Mouse (Mus musculus): ENCODE measurements around the gene Unc13c.

Gene Unc13c

GRCm38 (mm10) chr9:73968641-73969121 is at the start of gene Unc13c:
Gene Unc13c (minus strand): TSS chr9:73968966.
- WGBS: 2% methylated on average over 17 of the region's 17 CpGs

- 71% methylated on average over 7 of the region's 7 CpGs for WGBS
Observed at GRCm38 (mm10) chr9:74007976-74008686, 39.4 kb upstream of the Unc13c start.

DNA sequence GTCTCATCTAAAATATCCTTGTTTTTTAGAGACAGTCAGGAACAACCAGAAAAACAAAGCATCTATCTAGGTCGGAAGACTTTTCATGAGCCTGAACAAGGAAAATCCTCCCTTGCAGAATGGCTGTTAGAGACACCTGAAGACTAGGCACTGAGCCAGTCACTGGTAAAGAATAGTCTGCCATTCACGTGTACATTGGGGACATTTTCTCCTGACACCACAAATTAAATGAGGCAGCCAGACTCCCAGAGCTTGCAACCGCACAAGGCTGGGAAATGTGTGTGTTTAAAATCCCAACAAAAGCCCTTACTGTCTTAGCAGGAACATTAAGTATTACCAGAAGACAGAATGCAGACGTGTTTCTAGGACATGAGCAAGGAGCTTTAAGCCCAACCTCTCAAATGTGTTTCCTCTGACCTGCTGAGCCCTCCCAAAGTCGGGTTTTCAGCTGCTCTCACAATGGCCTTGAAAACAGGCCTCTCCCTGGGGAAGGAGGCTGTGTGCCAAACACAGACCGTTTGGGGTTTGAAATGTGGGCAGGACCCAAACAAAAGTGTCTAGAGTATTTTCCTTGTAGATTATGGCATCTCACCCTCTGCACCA is 33.7 kb upstream of the Unc13c start:
- 26% methylated on average over 6 of the region's 6 CpGs for WGBS

GRCm38 (mm10) chr9:73987236-73987635 is 18.5 kb upstream of the Unc13c start:
- WGBS: 83% methylated on average over 2 of the region's 2 CpGs

DNA sequence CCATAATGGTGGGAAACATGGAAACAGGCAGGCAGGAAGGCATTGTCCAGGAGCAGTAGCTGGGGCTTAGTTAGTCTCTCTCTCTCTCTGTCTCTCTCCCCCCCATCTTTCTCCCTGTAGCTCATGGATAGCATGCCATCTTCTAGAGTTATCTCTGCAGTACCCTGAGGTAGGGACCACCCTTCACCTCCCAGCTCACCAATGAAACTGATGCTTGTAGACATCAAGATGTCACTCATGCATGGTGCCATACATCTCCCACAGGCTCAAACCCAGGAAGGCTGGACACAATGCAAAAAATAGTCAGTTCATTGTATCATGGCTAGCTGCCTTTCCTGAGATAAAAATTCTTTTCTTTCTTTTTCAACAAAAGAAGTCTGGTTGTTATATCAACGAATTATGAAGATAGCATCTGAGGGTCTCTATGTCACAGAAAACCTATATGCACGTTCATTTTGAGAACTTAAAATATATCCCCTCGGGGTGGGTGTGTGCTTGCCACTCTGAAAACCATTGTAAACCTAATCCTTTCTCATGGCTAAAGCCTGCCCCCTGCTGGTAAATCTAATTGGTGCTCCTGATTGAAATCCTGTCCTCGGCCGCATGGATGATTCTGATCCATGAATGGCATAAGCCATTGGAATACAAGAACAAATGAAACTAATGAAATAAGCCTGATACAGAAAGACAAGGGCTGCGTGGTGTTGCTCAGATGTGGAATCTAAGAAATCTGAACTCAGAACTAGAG is 14.0 kb upstream of the Unc13c start:
- 3% methylated on average over 6 of the region's 6 CpGs for WGBS

GRCm38 (mm10) chr9:73972327-73972988 is 3.7 kb upstream of the Unc13c start:
- 80% methylated on average over 8 of the region's 8 CpGs for WGBS

DNA sequence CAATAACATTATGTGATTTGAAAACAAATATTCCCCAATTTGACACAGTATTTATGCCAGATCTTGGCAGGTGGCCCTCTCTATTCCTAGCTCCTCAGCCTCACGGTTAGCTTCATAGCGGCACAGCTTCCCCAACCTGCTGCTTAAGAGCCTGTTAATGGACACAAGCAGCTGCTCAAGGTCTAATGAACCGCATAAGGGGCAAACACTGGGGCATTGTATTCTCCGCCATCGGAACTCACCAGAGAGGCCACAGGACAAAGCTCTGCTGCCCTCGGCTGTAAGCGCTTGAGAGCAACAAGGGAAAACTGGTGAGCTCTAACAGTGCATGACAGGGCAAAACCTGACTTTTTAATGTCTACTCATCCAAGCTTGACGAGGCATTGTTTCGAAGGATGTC is 2.0 kb upstream of the Unc13c start:
- 53% methylated on average over 9 of the region's 9 CpGs for WGBS

DNA sequence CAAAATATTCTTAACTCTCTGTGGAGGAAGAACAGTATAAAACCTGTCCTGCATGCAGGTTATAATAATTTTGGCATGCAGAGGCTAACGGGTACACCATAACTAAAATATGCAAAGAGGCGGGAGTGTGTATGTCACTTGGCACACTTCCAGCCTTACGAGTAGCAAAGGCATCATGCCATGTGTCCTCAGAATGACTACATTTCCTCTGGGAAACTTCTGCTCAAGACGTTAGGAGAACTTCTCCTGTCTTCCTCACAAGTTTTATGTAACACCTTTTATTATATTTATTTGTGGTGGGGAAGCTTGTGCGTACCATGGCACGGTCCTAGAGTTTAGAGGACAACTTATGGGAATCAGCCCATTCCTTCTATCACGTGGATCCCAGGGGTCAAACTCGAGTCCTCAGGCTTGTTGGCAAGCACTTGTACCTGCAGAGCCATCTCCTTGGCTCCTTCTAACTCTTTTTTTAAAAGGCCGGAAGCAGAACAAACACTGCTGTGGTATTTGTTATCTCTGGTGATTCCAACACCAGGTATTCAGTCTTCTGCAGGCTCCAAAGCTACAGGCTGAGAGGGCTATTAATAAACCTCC is 3.3 kb downstream of the Unc13c start:
- WGBS: 44% methylated on average over 9 of the region's 9 CpGs

DNA sequence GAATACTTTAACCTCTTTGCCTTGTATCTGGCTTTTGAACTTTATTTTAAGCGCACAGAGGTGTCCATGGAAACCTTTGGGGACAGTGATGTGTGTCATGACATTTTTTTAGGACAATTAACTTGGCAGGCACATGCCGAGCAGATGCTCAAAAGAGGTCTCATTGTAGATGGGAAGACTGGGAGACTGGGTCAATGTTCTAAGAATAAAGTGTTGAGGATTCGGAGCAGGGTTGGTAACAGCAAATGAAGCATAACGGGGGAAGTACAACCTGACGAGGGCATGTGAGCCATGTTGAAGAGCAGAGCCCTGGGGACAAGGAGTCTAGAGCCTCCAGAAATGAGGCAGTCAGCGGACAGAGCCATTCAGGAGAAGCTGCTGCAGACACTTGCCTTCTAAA is 6.3 kb downstream of the Unc13c start:
- 81% methylated on average over 6 of the region's 6 CpGs for WGBS

DNA sequence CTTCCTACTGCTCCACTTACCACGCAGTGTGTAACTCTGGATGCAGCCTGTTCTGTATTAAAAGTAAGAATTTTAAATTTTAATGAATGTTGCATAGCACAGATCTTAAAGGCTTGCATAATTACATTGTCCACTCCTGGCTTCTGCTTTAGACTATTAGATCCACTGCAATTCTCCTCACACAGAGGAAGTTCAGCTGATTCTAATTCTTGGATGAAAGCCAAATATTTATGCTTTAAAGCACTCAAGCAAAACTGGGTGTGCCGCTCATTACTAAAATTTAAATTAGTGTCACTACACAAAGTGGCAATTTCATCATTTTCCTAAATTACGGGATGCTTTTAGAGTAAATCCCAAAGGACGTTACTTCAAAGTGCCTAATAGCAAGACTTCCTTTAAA is 17.2 kb downstream of the Unc13c start:
- WGBS: 64% methylated on average over 4 of the region's 4 CpGs

DNA sequence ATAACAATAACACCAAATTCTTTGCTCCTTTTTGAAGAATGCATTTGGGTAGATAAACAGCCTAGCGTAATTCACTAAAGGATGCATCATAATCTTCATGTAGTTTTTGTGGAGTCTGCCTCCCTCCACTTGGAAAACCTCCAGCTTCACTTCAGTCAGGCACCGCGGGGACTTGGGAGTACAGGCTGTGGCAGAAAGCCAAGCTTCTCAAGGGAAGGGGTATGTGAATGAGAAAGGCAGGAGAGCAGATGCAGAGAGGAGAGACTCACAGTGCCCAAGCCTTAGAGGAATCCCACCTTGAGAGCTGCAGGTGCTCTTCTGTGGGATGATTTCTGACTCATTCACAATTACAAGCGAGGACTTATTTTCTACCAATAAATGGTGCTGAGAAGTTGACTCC is 33.9 kb downstream of the Unc13c start:
- WGBS: 27% methylated on average over 4 of the region's 4 CpGs

GRCm38 (mm10) chr9:73931988-73932387 is 36.8 kb downstream of the Unc13c start:
- WGBS: 89% methylated on average over 9 of the region's 9 CpGs

GRCm38 (mm10) chr9:73927276-73927675 is 41.5 kb downstream of the Unc13c start:
- WGBS: 66% methylated on average over 2 of the region's 2 CpGs

- WGBS: 82% methylated on average over 11 of the region's 11 CpGs
Observed at GRCm38 (mm10) chr9:73922449-73923115, 46.2 kb downstream of the Unc13c start.

DNA sequence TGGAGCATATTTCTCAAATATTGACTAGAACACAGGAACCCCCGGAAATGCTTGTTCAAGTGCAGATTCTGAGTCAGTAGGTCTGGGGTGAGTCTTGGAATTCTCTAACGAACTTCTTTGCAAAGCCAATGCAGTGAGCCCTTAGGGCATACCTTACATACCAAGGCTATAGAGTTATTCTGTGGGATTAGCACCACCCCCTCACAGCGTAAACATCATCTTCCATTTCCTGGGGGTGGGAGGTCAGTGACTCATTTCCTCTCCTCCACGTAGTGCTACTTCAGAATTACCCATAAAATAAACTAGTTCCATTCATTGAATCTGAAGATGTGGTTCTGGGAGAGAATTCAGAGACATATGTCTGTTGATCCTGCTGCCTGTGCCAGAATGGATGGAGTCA is 62.8 kb downstream of the Unc13c start:
- 58% methylated on average over 4 of the region's 4 CpGs for WGBS

DNA sequence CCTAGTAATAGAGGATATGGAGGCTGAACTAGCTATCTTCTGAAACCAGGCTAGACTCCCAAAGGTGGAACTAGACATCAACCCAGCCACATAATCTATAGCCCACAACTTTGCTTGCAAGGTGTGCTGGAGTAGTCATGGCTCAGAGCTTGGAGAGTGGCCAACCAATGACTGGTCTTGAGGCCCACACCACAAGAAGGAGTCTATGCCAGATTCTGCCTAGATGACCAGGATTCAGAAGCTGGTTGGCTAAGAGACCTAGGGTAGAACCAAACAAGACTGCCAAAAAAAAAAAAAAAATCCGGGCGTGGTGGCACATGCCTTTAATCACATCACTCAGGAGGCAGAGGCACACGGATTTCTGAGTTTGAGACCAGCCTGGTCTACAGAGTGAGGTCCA is 70.2 kb downstream of the Unc13c start:
- WGBS: 77% methylated on average over 3 of the region's 3 CpGs

DNA sequence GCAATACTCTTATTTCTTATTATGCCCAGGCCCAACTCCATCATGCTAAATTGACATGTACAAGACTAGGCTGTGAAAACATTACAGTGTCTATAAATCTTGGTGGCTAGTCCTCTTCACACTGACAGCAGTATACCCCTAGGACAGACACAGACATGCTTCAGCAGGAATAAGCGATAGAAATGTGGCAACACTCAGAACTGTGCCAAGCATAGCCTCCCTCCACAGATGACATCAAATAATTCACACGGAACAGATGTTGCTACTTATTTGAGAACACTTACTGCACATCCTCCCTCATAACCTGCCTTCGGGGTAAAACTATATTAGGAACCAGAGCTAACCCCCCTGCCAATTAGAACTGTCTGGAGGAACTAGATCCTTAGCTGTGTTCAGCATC is 72.6 kb downstream of the Unc13c start:
- WGBS: 50% methylated on average over 3 of the region's 3 CpGs

DNA sequence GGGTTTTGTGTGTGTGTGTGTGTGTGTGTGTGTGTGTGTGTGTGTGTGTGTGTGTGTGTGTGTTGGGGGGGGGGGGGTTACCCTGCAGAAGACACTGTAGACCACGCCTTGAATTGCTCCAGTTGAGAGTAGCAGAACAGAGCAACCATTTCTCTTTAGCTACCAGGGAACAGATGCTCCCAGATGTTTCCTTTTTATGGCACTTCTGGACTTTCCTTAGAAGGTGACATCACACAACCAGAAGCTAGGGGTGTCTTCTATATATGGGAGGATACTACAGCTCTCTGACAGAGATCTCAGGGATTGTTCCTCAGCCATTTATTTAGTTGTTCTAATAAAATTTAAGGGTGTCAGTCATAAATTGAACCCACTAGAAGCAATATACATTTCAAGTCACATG is 85.2 kb downstream of the Unc13c start:
- 57% methylated on average over 1 of the region's 1 CpGs for WGBS

GRCm38 (mm10) chr9:73883143-73883542 is 85.6 kb downstream of the Unc13c start:
- 25% methylated on average over 1 of the region's 1 CpGs for WGBS

DNA sequence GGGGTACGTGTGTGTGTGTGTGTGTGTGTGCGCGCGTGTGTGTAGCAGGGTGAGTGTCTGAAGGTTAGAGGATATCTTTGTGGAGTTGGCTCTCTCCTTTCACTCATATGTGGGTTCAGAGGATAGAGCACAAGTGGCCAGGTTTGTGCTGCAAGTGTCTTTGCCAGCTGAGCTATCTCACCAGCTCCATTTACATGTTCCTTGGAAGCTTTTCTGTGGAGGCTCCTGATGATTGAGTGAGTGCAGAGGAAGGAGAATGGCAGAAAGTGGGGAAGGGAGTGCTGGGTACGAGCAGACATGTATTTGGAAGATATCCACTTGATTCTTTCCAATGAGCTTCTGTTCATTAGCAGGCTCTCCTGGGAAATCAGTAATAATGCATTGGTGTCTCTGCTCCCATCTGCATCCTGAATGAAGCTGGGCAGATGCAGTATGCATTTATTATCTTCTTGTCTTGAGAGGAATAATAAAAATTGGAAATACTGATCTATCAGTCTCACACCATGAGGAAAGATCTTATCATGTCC is 86.3 kb downstream of the Unc13c start:
- whole genome bisulfite sequencing: 89% methylated on average over 5 of the region's 5 CpGs

All from cerebral cortex, adult 2 months (tissue).